Mouse (Mus musculus) Muller cell, postnatal 12 days (primary cell): Measurements from ENCODE around the gene Mrpl37.
A peak's percentile ranks its signal among the peaks of the same experiment; 100 is the strongest.

Source experiments
- DNase-seq: peaks from one replicate; pipeline ENCODE4 v3.0.0-alpha.2; 2015; ENCODE audit errors: inconsistent ontology term

The Mrpl37 gene

DNA sequence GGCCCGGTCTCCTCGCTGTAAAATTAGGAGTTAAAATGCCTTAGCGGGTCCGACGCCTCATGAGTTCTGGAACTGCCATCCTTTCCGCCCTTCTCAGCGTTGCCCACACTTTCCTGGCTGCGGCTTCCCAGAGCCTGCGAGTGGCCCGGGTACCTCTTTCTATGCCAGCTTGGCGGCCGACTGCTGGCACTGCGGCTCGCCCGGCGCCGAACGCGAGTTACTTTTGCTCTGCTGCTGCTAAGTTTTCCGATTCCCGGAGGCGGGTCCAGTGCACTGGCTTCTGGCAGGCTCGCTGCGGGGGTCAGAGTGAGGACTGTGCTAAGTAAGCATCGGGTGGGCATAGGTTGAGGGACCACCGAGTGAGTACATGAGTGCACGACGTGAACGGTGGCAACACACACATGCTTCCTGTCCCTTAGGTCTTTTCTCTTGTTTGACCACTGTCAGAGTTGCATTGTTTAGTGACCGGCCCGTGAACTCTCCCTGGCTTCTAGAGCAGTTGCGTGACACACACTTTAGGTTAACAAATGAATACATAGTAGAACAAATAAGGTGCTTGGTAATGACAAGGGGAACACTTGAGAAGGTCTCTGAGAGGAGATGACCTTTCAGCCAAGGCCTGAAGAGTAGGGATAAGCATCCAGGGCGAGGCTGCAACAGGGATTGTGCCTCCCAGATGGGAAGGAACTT, 628 bp upstream of the Mrpl37 start:
- no peak for DNase-seq

DNA sequence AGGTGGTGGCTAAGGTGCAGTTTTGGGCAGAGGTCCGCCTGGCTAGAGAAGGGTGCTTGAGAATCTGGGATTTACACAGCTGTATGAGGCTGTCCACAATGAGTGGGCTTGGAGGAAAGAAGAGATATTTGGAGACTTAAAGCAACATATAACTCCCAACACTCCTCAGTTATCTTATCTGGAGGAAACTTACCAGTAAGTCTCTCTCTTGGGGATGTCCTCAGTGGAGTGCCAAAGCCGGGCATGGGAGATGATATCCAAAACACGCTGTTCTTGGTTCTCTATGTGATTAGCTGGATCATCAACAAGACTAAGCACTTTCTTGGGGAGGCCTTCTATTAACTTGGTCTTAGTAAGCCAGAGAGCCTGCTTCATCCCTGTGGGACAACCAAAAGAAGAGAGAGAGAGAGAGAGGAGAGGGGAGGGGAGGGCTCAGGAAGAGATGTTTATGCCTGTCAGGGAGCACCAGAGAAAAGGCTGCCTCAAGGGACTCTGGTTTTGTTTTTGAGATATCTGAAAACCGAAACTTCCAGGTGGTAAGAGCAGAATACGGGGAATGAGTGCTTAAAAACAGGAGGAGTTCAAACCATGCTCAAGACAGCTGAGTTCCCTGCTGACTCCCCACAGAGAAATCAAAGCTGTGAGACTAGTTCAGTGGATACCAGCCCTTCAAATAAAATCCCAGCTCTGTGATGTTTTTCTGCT, 2.1 kb downstream of the Mrpl37 start:
- DNase-seq = no peak

DNA sequence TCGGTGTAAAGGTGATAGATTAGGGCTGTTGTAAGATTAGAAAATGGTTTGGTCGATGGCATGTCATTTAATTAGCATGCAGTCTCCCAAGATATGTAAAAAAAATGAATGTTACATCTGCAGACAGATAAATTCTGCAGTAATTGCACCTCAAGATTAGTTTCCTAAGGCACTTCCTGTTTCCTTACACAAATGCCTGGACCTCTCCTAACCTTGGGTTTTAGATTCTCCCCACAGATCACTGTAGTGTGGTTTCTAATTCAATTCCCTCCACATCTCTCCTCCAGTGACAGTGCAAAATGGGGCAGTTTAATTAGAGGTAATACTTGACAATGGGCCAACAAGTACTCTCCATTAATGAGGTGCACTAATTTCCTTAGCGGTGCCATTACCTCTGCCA, 3.5 kb downstream of the Mrpl37 start:
- no peak for DNase-seq

DNA sequence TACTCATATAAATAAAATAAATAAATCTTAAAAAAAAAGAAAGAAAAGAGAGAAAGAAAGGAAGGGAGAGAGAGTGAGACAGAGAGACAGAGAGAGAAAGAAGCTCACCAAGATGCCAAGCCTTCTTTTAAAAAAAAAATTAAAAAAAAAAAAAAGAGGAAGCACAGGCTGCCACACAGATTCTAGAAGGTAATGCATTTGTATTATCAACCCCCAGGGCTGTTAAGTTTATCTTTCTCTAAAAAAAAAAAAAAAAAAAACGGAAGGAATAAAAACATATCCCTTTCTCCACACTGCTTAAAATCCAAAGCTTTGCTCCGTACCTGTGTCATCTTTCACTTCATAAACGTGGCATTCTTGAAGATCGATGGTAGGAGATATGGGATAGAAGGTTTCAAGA, 5.1 kb downstream of the Mrpl37 start:
- no peak for DNase-seq

DNA sequence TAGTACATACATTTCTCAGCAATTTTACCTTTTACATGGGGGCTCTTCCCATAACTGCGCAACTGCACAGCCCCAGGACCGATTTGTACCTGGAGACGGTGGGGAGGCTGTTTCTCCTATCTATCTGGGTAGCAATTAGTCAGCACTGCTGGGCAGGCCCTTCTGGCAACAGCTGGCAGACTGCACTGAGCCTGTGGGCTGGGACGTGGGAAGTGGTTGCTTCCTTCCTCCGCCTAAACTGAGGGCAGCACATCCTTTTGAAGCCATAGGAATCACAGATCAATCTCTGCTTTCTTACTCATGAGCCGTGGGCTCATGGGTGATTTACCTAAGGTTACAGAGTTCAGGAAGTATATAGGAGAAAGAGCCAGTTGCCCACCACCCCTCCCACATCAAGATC, 7.9 kb downstream of the Mrpl37 start:
- no peak for DNase-seq

DNA sequence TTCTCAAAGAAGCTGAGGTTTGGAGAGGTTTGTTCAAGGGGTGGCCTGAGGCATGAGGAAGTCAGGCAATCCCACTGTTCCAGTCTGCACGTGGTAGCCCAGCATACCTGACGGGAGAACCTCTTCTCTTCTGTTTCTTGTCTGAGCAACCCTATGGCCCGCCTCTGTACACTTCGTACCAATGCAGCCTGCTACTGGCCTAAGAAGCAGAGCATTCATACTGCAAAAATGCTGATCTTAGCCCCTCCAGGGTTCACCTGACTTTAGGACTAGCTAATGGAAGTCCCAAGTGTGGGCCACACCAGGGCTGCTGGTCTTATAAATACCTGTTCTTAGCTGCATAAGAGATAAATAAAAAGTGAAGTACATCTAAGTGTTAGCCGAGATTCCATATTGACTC, 8.3 kb downstream of the Mrpl37 start:
- DNase-seq = no peak

DNA sequence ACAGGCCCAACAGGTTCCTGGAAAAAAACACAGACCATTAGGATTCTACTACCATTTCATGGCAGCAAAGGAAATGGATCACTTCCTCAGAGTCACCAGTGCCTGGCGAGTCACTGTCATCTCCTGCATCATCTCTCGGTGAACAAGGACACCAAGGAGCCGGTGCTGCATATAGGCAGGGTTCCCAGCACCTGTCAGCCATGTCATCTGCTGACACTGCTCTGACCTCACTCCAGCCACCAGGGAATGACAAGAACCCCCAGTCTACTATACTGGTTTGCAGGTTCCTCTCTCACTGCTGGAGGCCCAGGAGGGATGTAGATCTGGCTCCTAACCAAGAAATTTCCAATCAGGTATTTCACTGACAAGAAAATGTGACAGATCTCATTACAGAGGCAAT, 10.6 kb downstream of the Mrpl37 start:
- no peak for DNase-seq

DNA sequence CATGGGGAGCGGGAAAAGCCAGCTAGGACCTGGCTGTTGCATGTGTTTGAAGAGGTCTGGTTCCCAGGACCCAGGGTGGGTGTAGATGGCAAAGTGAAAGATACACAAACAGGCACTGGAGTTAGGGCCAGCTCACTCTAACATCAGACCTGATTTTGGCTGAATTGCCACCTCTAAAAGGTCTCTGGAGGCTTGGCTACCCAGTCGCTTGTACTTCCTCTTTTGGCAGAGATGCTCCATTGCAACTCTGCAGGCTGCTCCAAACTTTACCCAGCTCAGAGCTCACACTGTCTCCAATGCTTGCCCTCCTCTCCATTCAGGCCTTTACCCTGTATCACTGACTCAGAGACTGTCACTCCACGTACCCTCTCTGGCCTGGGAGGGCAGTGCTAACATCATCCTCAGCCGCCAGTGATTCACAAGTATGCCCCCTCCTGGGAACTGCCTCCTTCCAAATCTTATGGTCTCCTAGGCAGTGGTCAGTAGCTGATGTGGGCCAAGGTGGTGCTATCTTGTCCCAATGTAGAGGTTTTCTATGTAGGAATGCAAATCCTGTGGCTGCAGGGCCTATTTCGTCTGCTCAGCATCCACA, 13.6 kb downstream of the Mrpl37 start:
- DNase-seq = no peak

DNA sequence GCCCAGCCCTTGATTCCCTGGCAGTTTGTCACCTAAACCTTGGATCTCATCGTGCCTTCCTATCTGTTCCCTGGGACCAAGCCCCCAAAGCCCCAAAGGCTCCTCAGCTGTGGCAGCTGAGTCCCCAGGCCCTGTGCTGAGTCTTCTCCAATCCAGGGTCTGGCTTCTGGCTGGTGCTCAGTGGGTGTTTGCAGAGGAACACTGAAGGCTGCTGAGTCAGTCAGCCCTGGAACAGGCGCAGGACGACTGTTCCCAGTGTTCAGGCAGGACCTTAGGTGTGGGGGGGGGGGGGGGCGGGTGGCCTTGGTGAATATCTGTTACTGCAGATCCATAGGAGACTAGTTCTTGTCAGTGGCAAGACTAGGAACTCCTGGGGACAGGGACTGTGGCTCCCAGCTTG, 14.8 kb downstream of the Mrpl37 start:
- no peak for DNase-seq

DNA sequence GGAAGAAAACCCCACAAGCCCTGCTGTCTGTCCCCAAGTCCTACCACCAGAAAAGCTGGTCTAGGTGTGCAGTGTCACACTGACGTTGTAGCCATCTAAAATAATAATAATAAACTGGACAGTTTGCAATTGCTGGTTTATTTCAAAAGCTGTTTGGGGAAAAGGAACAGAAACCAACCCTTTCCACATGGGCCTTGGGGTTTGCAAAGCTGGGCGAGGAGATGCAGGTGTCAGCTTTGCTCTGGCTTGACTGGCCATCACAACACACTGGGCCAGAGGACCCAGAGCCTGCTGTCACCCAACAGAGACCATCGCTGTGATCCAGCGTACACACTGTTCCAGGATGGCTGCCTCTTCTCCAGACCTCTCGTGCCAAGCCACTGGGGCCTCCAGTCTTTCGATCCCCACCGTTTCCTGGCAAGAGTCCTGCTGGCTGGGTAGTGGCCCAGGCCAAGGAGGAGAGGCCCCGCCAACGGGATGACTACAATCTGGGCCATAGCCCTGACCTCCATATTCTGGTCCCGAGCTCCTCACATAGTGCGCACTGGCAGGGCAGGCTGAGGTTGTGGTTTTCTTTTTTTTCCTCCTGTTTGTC, 18.0 kb downstream of the Mrpl37 start:
- DNase-seq = peak; percentile 84

DNA sequence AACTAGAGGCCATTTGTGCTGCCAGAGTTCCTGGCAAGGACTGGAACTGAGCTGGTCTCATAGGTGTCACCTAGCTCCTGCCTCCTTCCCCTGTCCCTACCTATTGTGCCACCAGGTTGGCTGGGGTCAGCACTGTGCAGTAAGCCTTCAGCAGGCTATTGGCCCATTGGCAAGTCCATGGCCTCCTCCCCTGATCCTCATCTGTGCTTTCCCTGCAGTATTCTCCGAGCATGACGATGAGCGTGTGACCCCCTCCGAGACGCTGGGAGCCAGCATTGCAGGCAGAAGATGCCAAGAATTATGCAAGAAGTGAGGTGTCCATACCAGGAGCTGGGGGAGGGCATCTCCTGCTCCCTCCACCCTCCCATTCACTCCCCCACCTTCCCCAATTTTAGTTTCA, 18.9 kb downstream of the Mrpl37 start:
- peak; percentile 19 for DNase-seq

DNA sequence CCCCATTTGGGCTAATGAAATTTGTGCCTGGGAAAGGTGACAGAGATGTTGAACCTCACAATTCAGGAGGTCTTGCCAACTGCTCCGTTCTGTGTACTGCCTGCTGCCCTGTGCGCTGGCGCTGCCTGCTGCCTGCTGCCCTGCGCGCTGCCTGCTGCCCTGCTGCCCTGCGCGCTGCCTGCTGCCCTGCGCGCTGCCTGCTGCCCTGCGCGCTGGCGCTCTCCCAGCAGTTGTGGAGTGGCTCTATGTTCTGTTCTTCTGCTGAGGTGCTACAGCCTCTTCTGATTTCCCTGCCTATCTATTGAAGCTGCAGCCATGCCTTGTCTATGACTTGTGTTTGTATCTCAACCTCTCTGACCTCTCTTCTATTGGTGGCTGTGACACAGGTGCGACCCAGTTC, 21.5 kb downstream of the Mrpl37 start:
- DNase-seq = no peak

DNA sequence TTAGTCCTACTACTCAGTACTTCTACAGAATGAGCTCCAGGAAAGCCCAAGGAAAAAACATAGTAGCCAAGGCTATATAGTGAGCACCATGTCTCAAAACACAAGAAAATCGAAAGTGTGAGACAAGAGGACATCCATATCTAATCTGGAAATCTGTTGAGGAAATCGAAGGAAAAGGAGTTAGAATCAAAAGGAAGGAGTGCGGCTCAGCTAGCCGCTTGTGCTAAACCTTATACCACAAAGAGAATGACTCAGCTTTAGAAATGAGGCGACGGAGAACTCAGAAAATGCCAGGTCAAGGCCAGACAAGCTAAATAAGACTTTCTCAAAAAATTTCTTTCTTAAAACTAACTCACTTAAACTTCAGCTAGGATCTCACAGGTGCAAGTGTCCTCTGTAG, 24.4 kb downstream of the Mrpl37 start:
- DNase-seq = no peak

DNA sequence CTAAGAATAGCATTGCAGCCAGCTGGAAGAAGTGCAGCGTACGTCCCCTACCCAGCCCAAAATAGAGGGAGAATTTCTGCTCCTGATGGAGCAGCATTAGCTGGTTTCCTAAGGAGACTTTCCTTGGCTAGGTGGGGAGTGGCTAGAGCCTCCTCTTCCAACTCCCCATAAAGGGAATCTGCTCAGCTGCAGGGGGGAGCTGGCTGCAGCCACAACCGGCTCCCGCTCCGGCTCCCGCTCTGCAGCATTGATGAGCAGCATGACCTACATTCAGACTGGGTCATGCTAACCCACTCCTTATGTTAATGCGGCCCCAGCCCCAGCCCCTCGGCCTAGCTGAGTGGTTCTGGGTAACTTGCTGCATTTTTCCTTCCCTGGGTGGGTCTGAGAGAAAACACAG, 27.4 kb downstream of the Mrpl37 start:
- peak; percentile 11 for DNase-seq

DNA sequence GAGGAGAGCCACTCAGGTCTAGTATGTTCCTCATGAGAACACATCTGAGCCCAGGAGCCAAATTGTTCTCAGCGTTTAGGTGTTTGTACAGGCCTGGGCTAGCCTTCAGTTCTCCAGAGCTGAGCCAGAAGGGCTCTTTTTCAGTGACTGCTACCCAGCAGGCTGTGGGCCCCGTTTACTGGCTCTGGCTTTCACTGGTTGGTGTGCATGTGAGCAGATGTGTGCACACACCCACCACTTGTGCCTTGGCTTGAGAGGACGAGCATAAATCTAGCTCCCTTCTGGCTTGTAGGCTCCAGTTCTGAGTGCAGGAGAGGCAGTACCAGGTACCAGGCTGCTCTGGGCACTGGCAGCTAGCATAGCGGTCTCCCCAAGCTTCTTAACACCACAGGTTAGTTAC, 28.4 kb downstream of the Mrpl37 start:
- no peak for DNase-seq

DNA sequence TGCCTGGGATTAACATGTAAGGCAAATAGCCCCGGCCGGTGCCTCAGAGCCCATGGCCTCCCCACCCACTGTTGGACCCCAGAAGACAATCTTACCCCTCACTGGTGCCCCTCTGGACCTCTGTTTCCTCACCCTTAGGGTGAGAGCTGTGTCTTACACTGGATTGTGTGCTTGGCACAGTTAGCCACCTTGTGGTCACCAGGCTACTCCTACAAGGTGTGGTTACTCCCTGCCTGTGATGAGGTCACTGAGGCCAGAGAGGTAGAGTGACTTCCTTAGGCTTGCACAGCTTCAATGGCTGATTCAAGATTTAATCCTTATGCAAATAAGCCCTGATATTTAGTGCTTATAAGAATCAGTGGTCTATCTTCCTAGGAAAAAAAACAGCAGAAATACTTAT, 29.7 kb downstream of the Mrpl37 start:
- DNase-seq = no peak

DNA sequence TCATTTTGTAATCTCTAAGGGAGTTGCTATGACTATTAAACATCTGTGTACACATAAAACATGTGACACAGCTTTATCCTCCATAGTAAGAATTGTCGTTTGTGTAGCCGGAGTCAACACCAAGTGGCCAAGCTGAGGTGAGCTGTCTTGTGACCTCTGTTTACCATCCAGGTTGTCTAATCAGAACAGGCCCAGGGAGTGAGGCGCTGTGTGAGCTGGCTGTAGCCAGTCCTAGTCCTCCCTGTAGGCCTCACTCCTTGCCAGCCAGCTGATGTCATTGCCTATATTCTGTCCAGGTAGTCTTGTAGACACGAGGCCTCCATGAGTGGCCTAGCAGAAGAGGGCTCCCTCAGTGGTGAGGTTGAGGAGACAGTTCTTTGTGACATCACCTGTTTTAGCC, 31.0 kb downstream of the Mrpl37 start:
- no peak for DNase-seq

DNA sequence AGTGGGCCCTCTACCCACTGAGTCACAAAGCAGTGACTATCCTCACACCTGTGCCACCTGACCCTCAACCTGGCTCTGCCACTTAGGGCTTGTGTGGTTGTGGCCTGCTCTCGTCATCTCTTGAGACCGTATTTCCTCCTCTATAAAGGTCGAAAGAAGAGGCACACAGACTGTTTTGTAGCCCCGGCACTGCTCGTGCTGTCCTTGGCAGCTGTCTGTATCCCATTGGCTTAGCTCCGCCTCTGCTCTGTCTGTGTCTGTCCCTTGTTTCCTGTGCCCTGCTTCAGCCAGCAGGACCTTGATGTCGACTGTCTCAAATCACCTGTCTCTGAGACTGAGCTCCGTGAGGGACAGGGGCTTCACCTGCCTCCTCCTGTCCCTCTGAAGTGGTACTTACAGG, 40.2 kb downstream of the Mrpl37 start:
- no peak for DNase-seq

DNA sequence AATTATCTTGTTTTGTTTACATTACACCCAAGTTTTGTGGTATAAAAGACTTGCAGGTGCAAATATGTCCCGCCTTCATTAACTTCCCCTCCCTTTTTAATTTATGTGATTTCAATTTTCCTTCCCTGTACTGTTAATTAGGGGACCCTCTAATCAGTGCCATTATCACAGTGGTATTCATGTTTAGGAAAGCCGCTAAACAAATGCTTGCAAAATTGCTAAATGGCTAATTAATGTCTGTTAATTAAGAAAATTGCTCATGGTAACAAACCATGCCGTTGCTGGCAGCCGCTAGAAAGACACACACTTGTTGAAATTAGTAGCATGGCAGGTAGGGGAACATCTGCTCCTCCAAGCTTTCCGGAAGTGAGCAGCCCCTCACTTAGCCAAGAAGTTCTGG, 41.3 kb downstream of the Mrpl37 start:
- no peak for DNase-seq

DNA sequence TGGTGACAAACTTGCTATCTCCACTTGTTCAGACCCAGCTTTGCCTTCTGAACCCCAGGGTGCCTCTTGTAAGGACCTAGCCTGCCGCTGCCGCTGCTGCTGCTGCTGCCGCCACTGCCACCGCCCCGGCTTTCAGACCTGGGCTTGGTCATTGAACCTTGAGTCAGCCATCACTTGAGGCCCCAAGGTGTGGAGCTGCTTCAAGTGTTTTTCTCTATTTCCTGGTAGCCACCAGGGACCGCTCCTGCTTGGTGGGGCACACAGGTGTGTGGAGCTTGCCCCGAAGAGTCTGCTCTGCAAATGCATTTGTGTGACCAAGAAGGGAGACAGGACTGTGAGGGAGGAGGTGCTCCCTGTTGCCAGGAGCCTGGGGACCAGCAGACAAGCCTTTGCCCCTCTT, 41.8 kb downstream of the Mrpl37 start:
- no peak for DNase-seq

DNA sequence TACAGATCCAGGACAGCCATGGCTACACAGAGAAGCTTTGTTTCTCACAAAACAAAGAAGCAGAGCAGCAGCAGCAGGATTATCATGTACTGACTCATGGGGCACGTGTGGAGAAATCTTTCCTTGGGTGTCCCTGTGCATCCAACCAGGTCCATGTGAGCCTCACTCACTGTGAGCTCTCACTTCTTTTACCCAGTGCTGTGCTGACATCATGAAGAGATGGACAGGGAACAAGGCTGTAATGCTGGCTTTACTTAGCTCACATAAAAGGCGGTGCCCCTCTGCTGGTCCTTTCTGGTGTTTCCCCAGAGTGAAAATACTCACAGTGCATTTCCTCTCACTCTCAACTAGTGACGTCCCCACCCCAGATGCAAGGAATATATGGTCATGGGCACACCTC, 45.2 kb downstream of the Mrpl37 start:
- no peak for DNase-seq

DNA sequence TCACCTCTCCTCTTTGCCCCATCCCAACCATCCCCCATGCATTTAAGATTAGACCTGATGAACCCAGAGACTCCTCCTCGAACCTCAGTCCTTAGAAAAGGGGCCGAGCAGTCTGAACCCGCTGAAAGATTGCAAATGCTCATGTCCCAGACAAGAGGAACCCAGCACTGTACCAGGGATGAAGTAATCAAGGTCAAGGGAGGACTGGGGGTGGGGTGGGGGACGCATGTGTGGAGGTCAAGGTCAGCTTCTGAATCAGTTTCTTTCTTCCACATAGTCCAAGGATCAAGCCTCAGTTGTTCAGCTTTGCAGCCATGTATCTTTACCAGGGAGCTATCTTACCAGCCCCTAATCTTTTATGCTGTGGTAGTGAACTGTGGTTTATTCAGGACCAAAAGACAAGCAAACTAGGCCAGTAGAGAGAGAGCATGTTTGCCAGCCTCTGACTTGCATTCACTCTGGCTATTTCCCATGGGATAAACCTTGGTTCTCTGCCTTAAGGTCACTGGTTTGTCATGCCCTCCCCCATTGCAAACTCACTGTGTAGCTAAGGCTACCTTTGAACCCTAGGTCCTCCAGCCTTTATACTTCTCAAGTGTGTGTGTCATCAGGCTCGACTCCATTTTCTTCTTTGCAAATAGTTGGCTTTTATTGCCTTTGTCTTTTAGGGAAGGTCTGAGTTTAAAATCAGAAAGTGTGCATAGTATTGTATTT, 46.2 kb downstream of the Mrpl37 start:
- no peak for DNase-seq
